In genomic region chr14:79649680-79650079, GRCm38 (mm10) we compare ENCODE assay signal across 18 mouse cellular contexts. TPM values are rescaled to one million over a fixed set of nuclear protein-coding genes. Genes with fewer than 3 reads are reported as not detected.
"Had no signal": no experiment of that assay in that cellular context is flagged by ENCODE, and none has a peak within 500 bp of the region (broad histone marks: within the 10 kb centered on the region; RNA-seq: fewer than 3 reads in every experiment).

No protein-coding gene starts in this region.

- ATAC-seq: midbrain, embryonic 16.5 days had no signal

- H3K4me1 ChIP-seq: stomach, embryonic 15.5 days had no signal

- H3K36me3 ChIP-seq: midbrain, embryonic 10.5 days; midbrain, embryonic 12.5 days; neural tube, embryonic 13.5 days; neural tube, embryonic 15.5 days; stomach, embryonic 15.5 days had no signal

- H3K9ac ChIP-seq: lung, embryonic 14.5 days; midbrain, embryonic 12.5 days; neural tube, embryonic 13.5 days; neural tube, embryonic 15.5 days; stomach, embryonic 15.5 days had no signal

- DNase-seq: lung, adult 18-20 months; lung, embryonic 14.5 days; lung, postnatal 10 days; lung, postnatal 4 days; midbrain, embryonic 14.5 days; right cerebral cortex, postnatal 14 days; thymus, adult 2 months; thymus, postnatal 36 days had no signal

- H3K4me2 ChIP-seq: lung, embryonic 14.5 days; midbrain, embryonic 12.5 days; neural tube, embryonic 13.5 days; neural tube, embryonic 15.5 days; stomach, embryonic 15.5 days had no signal

- H3K9me3 ChIP-seq: midbrain, embryonic 10.5 days; midbrain, embryonic 12.5 days; neural tube, embryonic 13.5 days; neural tube, embryonic 15.5 days; stomach, embryonic 15.5 days had no signal

- H3K27me3 ChIP-seq: midbrain, embryonic 12.5 days; neural tube, embryonic 13.5 days; neural tube, embryonic 15.5 days; stomach, embryonic 15.5 days had no signal

- H3K4me3 ChIP-seq: midbrain, embryonic 10.5 days; midbrain, embryonic 12.5 days; myocyte; neural tube, embryonic 13.5 days; neural tube, embryonic 15.5 days; stomach, embryonic 15.5 days had no signal

- H3K27ac ChIP-seq: midbrain, embryonic 10.5 days; midbrain, embryonic 12.5 days; neural tube, embryonic 13.5 days; neural tube, embryonic 15.5 days; stomach, embryonic 15.5 days; stomach, postnatal 0 days had no signal

RNA-seq across cellular contexts. Expression of gene Cnmd, which starts 12.3 kb away (rescaled TPM):
- total RNA-seq: megakaryocyte-erythroid progenitor cell, adult 5-6 weeks had no signal
- polyA plus RNA-seq: myocyte; spleen, adult 2 months had no signal
